Mouse (Mus musculus): ENCODE measurements around the gene Pde9a. TPM values are rescaled to one million over a fixed set of nuclear protein-coding genes. Genes with fewer than 3 reads are reported as not detected.

Pde9a gene
- polyA plus RNA-seq, 1 experiment from 2014 or later = 18.9 TPM

- H3K27ac ChIP-seq (replicated peaks) = no peak overlapping the region
- no peaks in the 10 kb centered on the region for H3K9me3 ChIP-seq
- no peaks in the 10 kb centered on the region for H3K27me3 ChIP-seq (replicated peaks; ENCODE audit: low read depth, poor library complexity, severe bottlenecking)
- no peak for DNase-seq (ENCODE audit: low spot score)
- peaks cover 33% of the 10 kb centered on the region for H3K4me1 ChIP-seq
- peaks cover 14% of the 10 kb centered on the region for H3K36me3 ChIP-seq (replicated peaks)
- H3K4me3 ChIP-seq = no peak overlapping the region
- 86% methylated on average over 9 of the region's 9 CpGs for WGBS
Observed at GRCm38 (mm10) chr17:31454056-31454455, 68.0 kb downstream of the Pde9a start.

GRCm38 (mm10) chr17:31456723-31457567 lies 70.9 kb downstream of the Pde9a start:
- Histone ChIP-seq H3K9me3 (no peaks in the 10 kb centered on the region), H3K4me1 (peaks cover 20% of the 10 kb centered on the region), H3K4me3 (no peak overlapping the region), H3K27me3 (replicated peaks; ENCODE audit: low read depth, poor library complexity, severe bottlenecking) (no peaks in the 10 kb centered on the region), H3K27ac (replicated peaks) (no peak overlapping the region; the same call in 1 of the 2 replicates), H3K36me3 (replicated peaks) (peaks cover 18% of the 10 kb centered on the region)
- WGBS = 83% methylated on average over 18 of the region's 18 CpGs
- DNase-seq (ENCODE audit: low spot score) = no peak

- H3K36me3 ChIP-seq (replicated peaks) = peaks cover 27% of the 10 kb centered on the region; the same call in 1 of the 2 replicates
- DNase-seq (ENCODE audit: low spot score) = no peak
- H3K27ac ChIP-seq (replicated peaks) = no peak overlapping the region
- no peaks in the 10 kb centered on the region for H3K9me3 ChIP-seq
- WGBS = 68% methylated on average over 4 of the region's 4 CpGs
- H3K4me3 ChIP-seq = no peak overlapping the region
- no peaks in the 10 kb centered on the region for H3K27me3 ChIP-seq (replicated peaks; ENCODE audit: low read depth, poor library complexity, severe bottlenecking)
- peaks cover 11% of the 10 kb centered on the region for H3K4me1 ChIP-seq
Observed at GRCm38 (mm10) chr17:31460416-31460815, 74.4 kb downstream of the Pde9a start.

DNA sequence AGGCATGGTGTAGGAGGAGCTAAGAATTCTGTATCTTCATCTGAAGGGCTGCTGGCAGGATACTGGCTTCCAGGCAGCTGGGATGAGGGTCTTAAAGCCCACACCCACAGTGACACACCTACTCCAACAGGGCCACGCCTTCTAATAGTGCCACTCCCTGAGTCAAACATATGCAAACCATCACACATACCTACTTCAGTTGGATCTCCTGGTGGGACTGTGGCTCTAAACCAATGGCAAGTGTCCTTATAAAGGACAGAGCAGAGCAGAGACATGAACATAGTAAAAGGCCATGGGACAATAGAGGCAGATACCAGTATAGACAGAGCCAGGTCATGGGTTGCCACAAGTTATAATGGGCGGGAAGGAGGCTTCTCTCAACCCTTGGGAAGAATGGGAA lies 76.5 kb downstream of the Pde9a start:
- Histone ChIP-seq H3K4me1 (no peaks in the 10 kb centered on the region; the same call in 1 of the 2 replicates), H3K4me3 (no peak overlapping the region), H3K27me3 (replicated peaks; ENCODE audit: low read depth, poor library complexity, severe bottlenecking) (no peaks in the 10 kb centered on the region), H3K9me3 (0 out of 2 replicates have a peak, but pooled peaks cover 3% of the 10 kb centered on the region), H3K27ac (replicated peaks) (no peak overlapping the region), H3K36me3 (replicated peaks) (peaks cover 38% of the 10 kb centered on the region)
- 87% methylated on average over 2 of the region's 2 CpGs for WGBS
- no peak for DNase-seq (ENCODE audit: low spot score)

GRCm38 (mm10) chr17:31466854-31467253 lies 80.8 kb downstream of the Pde9a start:
- H3K36me3 ChIP-seq (replicated peaks) = peaks cover 68% of the 10 kb centered on the region
- DNase-seq (ENCODE audit: low spot score) = no peak
- H3K9me3 ChIP-seq = 0 out of 2 replicates have a peak, but pooled peaks cover 3% of the 10 kb centered on the region
- H3K27me3 ChIP-seq (replicated peaks; ENCODE audit: low read depth, poor library complexity, severe bottlenecking) = no peaks in the 10 kb centered on the region
- 92% methylated on average over 3 of the region's 3 CpGs for WGBS
- H3K4me3 ChIP-seq = no peak overlapping the region
- no peaks in the 10 kb centered on the region for H3K4me1 ChIP-seq
- no peak overlapping the region for H3K27ac ChIP-seq (replicated peaks)

DNA sequence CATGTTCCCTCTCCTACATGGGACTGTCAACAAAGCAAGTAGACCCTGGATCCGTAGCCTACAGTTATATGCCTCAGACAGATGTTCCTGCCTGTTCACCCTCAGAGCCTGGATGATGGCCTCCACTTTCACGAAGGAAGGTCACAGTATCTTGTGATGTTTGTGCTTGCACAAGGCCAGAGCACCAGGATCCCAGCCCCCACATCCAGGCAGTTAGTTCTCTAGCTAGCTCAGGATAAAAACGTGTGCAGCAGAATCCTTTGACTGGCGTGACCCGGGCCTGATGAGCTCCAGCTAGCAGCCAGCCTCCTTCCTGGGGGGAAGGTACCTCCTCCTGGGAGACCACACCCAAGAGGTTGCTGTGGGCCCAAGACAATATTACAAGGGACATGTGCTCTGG lies 82.5 kb downstream of the Pde9a start:
- Histone ChIP-seq H3K9me3 (0 out of 2 replicates have a peak, but pooled peaks cover 3% of the 10 kb centered on the region), H3K27ac (replicated peaks) (no peak overlapping the region), H3K36me3 (replicated peaks) (peaks cover 57% of the 10 kb centered on the region), H3K4me3 (no peak overlapping the region), H3K4me1 (0 out of 2 replicates have a peak, but pooled peaks cover 2% of the 10 kb centered on the region), H3K27me3 (replicated peaks; ENCODE audit: low read depth, poor library complexity, severe bottlenecking) (no peaks in the 10 kb centered on the region)
- DNase-seq (ENCODE audit: low spot score) = no peak
- 65% methylated on average over 5 of the region's 5 CpGs for WGBS

DNA sequence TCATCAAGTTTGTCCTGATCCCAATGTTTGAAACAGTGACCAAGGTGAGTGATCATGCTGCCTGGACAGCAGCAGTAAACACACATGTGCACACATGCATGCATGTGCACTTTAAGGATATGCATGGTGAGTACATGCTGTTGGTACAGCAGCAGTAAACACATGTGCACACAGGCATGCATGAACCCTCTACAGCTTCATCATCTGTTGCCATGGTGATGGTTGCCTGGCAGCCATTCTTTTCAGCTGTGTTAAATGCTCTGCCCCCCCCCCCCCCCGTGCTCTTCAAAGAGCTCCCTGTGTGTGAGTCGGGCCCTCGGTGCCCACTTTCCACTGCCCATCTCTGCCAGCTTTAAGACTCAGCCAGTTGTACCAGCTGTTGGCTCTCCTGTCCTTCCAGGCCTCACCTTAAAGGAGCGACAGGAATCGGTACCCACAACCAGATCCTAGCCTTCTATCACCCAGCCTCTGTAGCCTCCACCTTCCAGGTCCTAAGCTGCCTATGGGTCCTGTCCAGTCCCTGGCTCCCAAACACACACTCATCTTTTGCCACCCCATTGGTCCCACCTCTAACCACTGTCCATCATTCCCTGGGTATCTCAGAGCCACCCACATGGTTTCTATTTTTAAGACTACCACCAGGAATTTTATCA lies 84.9 kb downstream of the Pde9a start:
- Histone ChIP-seq H3K27me3 (replicated peaks; ENCODE audit: low read depth, poor library complexity, severe bottlenecking) (no peaks in the 10 kb centered on the region), H3K27ac (replicated peaks) (no peak overlapping the region), H3K36me3 (replicated peaks) (peaks cover 63% of the 10 kb centered on the region), H3K4me3 (no peak overlapping the region), H3K4me1 (0 out of 2 replicates have a peak, but pooled peaks cover 5% of the 10 kb centered on the region), H3K9me3 (0 out of 2 replicates have a peak, but pooled peaks cover 3% of the 10 kb centered on the region)
- no peak for DNase-seq (ENCODE audit: low spot score)
- WGBS = 89% methylated on average over 5 of the region's 5 CpGs

GRCm38 (mm10) chr17:31474388-31474787 lies 88.4 kb downstream of the Pde9a start:
- H3K36me3 ChIP-seq (replicated peaks) = peaks cover 34% of the 10 kb centered on the region
- WGBS = 83% methylated on average over 6 of the region's 6 CpGs
- no peak for DNase-seq (ENCODE audit: low spot score)
- peaks cover 21% of the 10 kb centered on the region for H3K4me1 ChIP-seq
- no peak overlapping the region for H3K27ac ChIP-seq (replicated peaks)
- no peaks in the 10 kb centered on the region for H3K27me3 ChIP-seq (replicated peaks; ENCODE audit: low read depth, poor library complexity, severe bottlenecking)
- no peak overlapping the region for H3K4me3 ChIP-seq
- H3K9me3 ChIP-seq = no peaks in the 10 kb centered on the region

DNA sequence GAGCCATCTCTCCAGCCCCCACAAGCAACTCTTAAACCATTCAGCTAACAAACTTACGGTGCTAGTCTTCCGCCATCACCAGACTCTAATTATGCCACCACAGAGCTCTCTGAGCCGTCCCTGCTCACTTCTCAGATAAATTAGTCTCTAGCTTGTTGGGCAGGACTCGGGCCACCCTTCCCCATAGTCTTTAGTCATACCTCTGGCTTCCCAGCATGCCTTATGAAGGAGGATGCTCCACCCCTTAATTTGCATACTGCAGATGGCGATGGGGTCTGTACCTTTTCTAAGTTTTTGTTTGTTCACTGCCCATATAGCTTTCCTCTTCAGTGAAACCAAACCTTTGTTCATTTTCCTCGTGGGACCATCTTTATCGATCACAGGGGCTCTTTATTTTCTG lies 92.6 kb downstream of the Pde9a start:
- peaks cover 29% of the 10 kb centered on the region for H3K4me1 ChIP-seq

GRCm38 (mm10) chr17:31479108-31479844 lies 93.3 kb downstream of the Pde9a start:
- Histone ChIP-seq H3K4me1 (peaks cover 26% of the 10 kb centered on the region), H3K27me3 (replicated peaks; ENCODE audit: low read depth, poor library complexity, severe bottlenecking) (no peaks in the 10 kb centered on the region), H3K9me3 (no peaks in the 10 kb centered on the region), H3K27ac (replicated peaks) (no peak overlapping the region), H3K36me3 (replicated peaks) (peaks cover 9% of the 10 kb centered on the region), H3K4me3 (no peak overlapping the region)
- WGBS = 45% methylated on average over 11 of the region's 11 CpGs
- no peak for DNase-seq (ENCODE audit: low spot score)

More for the DNA sequence above, 92.6 kb downstream of the Pde9a start:
- peaks cover 9% of the 10 kb centered on the region for H3K36me3 ChIP-seq (replicated peaks)
- H3K27ac ChIP-seq (replicated peaks) = no peak overlapping the region
- H3K9me3 ChIP-seq = no peaks in the 10 kb centered on the region
- WGBS = 78% methylated on average over 7 of the region's 7 CpGs
- no peak for DNase-seq (ENCODE audit: low spot score)
- H3K4me3 ChIP-seq = no peak overlapping the region
- no peaks in the 10 kb centered on the region for H3K27me3 ChIP-seq (replicated peaks; ENCODE audit: low read depth, poor library complexity, severe bottlenecking)

DNA sequence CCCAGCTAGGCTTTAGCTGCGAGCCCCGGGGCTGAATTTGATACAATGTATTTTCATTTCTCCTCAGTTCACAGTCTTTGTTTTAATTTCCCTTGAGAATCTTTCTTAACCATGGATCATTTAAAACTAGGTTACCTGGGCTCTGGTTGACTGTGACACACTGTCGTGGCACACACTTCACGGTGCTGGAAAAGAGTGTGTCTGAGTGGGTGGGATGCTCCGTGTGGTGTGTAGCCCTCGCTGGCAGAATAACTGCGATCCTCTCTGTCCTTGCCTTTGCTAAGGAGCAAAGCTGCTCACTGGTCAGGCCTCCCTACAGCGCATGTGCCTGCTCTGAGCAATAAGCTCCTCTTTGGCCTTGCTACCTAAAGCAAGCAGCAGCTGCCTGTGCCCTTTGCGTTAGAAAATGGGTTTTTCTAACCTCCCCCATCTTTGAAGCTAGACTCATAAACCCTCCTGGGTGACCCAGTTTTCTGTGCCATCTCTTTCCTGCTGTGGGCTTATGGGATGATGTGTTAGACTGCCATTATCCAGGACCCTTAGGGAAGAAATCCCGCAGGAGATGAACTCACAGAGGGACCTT lies 100.7 kb downstream of the Pde9a start:
- H3K27ac ChIP-seq (replicated peaks) = no peak overlapping the region
- no peaks in the 10 kb centered on the region for H3K27me3 ChIP-seq (replicated peaks; ENCODE audit: low read depth, poor library complexity, severe bottlenecking)
- 77% methylated on average over 10 of the region's 10 CpGs for WGBS
- peaks cover 23% of the 10 kb centered on the region for H3K4me1 ChIP-seq
- H3K4me3 ChIP-seq = no peak overlapping the region
- no peaks in the 10 kb centered on the region for H3K9me3 ChIP-seq
- no peaks in the 10 kb centered on the region for H3K36me3 ChIP-seq (replicated peaks)
- DNase-seq (ENCODE audit: low spot score) = no peak

DNA sequence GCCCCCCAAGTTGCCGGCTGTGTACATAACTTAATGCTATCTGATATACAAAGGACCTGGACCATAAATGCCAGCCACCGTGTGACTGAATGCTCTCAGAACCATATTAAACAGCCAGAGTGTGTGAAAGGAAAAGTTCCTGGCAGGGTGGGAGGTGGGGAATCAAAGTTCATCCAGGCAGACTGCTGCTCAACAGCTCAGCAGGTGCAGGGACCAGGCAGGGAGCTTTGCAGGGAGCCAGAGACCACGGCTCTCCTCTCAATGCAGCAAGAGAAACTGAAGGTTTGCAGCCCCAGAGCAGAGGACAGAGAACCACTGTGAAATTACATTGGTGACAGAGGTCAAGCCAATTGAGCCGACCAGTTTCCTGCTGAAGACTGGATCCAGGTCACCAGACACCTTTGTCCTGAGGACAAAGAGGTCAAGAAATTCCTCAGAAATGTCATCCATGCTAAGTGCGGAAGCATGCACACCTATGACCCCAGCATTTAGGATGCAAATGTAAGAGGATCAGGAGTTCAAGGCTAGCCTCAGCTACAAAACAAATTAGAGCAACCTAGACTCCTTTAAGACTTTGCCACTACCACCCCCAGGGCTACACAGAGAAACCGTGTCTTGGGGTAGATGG lies 101.5 kb downstream of the Pde9a start:
- Histone ChIP-seq H3K36me3 (replicated peaks) (no peaks in the 10 kb centered on the region), H3K27me3 (replicated peaks; ENCODE audit: low read depth, poor library complexity, severe bottlenecking) (no peaks in the 10 kb centered on the region), H3K4me3 (no peak overlapping the region), H3K27ac (replicated peaks) (no peak overlapping the region), H3K4me1 (peaks cover 17% of the 10 kb centered on the region), H3K9me3 (no peaks in the 10 kb centered on the region)
- no peak for DNase-seq (ENCODE audit: low spot score)
- 29% methylated on average over 6 of the region's 6 CpGs for WGBS
